Mouse (Mus musculus): ENCODE measurements at regions not wholly inside any gene's neighbourhood (a gene's known extent, or its start where the extent isn't known, plus 50 kb on each side); places are given as distances from the start of the nearest gene placed in this dataset.
A peak's percentile ranks its signal among the peaks of the same experiment; 100 is the strongest.

DNA sequence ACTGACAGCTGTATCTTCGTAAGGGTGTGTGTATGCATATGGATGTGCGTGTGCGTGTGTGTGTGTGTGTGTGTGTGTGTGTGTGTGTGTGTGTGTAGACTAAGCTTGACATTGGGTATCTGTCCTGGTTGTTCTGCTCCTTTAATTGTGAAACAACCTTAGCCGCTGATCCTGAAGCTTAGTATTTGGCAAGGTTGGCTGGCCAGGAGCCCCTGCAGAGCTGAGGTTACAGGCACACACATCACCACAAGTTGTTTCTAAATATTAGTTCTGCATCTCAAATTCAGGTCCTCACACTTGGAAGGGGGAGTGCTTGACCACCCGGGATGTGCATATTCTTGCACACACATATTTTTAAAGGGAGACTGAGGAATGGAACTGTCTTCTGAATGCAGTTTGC is 314.7 kb downstream of the Diras2 start:
- WGBS, result 85% methylated on average over 5 of the region's 5 CpGs
- no peak for TF ChIP-seq CTCF (IDR thresholded peaks at IDR 0.05; ENCODE audit: low read depth)
- no peaks in the 10 kb centered on the region for H3K9me3 ChIP-seq (ENCODE audit: control insufficient read depth)
- no peak for ATAC-seq
- H3K4me3 ChIP-seq (ENCODE audit: low read depth, low read length), result no peak overlapping the region
- no peaks in the 10 kb centered on the region for H3K4me1 ChIP-seq (replicated peaks; ENCODE audit: control insufficient read depth, insufficient read depth, low read length)
- H3K9ac ChIP-seq (ENCODE audit: low read depth, low read length), result no peak overlapping the region
- no peaks in the 10 kb centered on the region for H3K36me3 ChIP-seq (ENCODE audit: control insufficient read depth, insufficient read depth)
- H3K27me3 ChIP-seq (replicated peaks; ENCODE audit: control insufficient read depth, insufficient read depth, low read length), result no peaks in the 10 kb centered on the region
- no peak overlapping the region for H3K27ac ChIP-seq (ENCODE audit: low read depth, low read length)
- no peak overlapping the region for H3K4me2 ChIP-seq (replicated peaks; ENCODE audit: low read depth)

GRCm38 (mm10) chr13:52217066-52217465 is 314.0 kb downstream of the Diras2 start:
- Histone ChIP-seq H3K4me3 (ENCODE audit: low read depth, low read length) (no peak overlapping the region), H3K27me3 (replicated peaks; ENCODE audit: control insufficient read depth, insufficient read depth, low read length) (no peaks in the 10 kb centered on the region), H3K4me1 (replicated peaks; ENCODE audit: control insufficient read depth, insufficient read depth, low read length) (peaks cover under 1% of the 10 kb centered on the region; the same call in 1 of the 2 replicates), H3K4me2 (replicated peaks; ENCODE audit: low read depth) (no peak overlapping the region), H3K27ac (ENCODE audit: low read depth, low read length) (no peak overlapping the region), H3K9ac (ENCODE audit: low read depth, low read length) (no peak overlapping the region), H3K9me3 (ENCODE audit: control insufficient read depth) (no peaks in the 10 kb centered on the region), H3K36me3 (ENCODE audit: control insufficient read depth, insufficient read depth) (no peaks in the 10 kb centered on the region)
- WGBS, result 64% methylated on average over 5 of the region's 5 CpGs
- no peak for TF ChIP-seq CTCF (IDR thresholded peaks at IDR 0.05; ENCODE audit: low read depth)
- no peak for ATAC-seq

- ATAC-seq, result no peak
- peaks cover 4% of the 10 kb centered on the region for H3K4me1 ChIP-seq (replicated peaks; ENCODE audit: control insufficient read depth, insufficient read depth, low read length)
- H3K9me3 ChIP-seq (ENCODE audit: control insufficient read depth), result no peaks in the 10 kb centered on the region
- H3K4me3 ChIP-seq (ENCODE audit: low read depth, low read length), result no peak overlapping the region
- H3K9ac ChIP-seq (ENCODE audit: low read depth, low read length), result no peak overlapping the region
- no peaks in the 10 kb centered on the region for H3K36me3 ChIP-seq (ENCODE audit: control insufficient read depth, insufficient read depth)
- H3K27ac ChIP-seq (ENCODE audit: low read depth, low read length), result no peak overlapping the region
- 82% methylated on average over 7 of the region's 7 CpGs for WGBS
- no peaks in the 10 kb centered on the region for H3K27me3 ChIP-seq (replicated peaks; ENCODE audit: control insufficient read depth, insufficient read depth, low read length)
- TF ChIP-seq CTCF (IDR thresholded peaks at IDR 0.05; ENCODE audit: low read depth), result no peak
- no peak overlapping the region for H3K4me2 ChIP-seq (replicated peaks; ENCODE audit: low read depth)
Observed at GRCm38 (mm10) chr13:52217741-52218140, 313.3 kb downstream of the Diras2 start.

- WGBS, result 24% methylated on average over 11 of the region's 11 CpGs
- no peak overlapping the region for H3K4me3 ChIP-seq (ENCODE audit: low read depth, low read length)
- peaks cover 4% of the 10 kb centered on the region for H3K4me1 ChIP-seq (replicated peaks; ENCODE audit: control insufficient read depth, insufficient read depth, low read length)
- H3K36me3 ChIP-seq (ENCODE audit: control insufficient read depth, insufficient read depth), result no peaks in the 10 kb centered on the region
- no peak overlapping the region; the same call in 1 of the 2 replicates for H3K27ac ChIP-seq (ENCODE audit: low read depth, low read length)
- H3K9ac ChIP-seq (ENCODE audit: low read depth, low read length), result no peak overlapping the region
- H3K9me3 ChIP-seq (ENCODE audit: control insufficient read depth), result no peaks in the 10 kb centered on the region
- H3K4me2 ChIP-seq (replicated peaks; ENCODE audit: low read depth), result no peak overlapping the region
- no peak for TF ChIP-seq CTCF (IDR thresholded peaks at IDR 0.05; ENCODE audit: low read depth)
- ATAC-seq, result peak; percentile 45
- H3K27me3 ChIP-seq (replicated peaks; ENCODE audit: control insufficient read depth, insufficient read depth, low read length), result no peaks in the 10 kb centered on the region
Observed at GRCm38 (mm10) chr13:52222315-52223097, 308.6 kb downstream of the Diras2 start.

DNA sequence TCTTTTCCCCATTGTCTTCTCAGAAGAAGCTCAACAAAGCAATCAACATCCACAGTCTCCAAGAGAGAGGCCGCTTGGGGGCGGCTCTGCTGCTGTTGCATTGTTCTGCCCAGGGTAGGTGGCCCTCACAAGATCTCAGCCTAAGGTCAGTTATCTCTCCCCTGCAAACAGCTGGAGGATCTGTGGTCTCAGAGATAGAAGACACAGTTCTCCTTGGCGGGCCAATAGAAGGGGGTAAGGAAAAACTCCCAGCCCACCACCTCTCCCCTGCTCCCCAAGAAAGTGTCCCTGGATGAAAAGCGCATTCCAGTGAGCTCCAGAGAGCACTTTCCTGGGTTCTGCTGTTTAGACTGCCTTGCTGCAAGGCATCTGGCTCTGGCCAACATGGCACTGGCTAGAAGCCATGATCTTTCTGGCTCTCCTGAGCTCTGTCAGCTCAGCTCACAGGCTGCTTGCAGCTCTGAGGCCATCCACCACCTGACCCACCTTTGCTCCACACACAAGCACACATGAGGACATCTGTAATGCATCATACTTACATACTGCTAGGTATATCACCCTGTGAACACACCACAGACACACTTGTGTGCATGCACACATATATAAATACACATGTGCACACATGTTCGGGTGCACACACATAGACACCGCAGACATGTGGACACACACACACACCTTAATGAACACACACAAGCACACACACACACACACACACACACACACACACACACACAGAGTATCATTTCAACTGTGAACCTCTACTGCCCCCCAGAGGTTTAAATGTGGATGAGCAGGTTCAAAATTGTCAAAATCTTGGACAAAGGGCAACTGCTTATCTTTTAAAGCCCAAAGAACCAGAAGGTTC is 307.7 kb downstream of the Diras2 start:
- 61% methylated on average over 6 of the region's 6 CpGs for WGBS
- H3K4me3 ChIP-seq (ENCODE audit: low read depth, low read length), result no peak overlapping the region
- H3K4me1 ChIP-seq (replicated peaks; ENCODE audit: control insufficient read depth, insufficient read depth, low read length), result peaks cover 4% of the 10 kb centered on the region
- H3K27ac ChIP-seq (ENCODE audit: low read depth, low read length), result no peak overlapping the region
- no peaks in the 10 kb centered on the region for H3K9me3 ChIP-seq (ENCODE audit: control insufficient read depth)
- no peak overlapping the region for H3K9ac ChIP-seq (ENCODE audit: low read depth, low read length)
- no peaks in the 10 kb centered on the region for H3K36me3 ChIP-seq (ENCODE audit: control insufficient read depth, insufficient read depth)
- peak; percentile 34; the same call in 1 of the 2 replicates for ATAC-seq
- peak; percentile 91 for TF ChIP-seq CTCF (IDR thresholded peaks at IDR 0.05; ENCODE audit: low read depth)
- H3K27me3 ChIP-seq (replicated peaks; ENCODE audit: control insufficient read depth, insufficient read depth, low read length), result no peaks in the 10 kb centered on the region
- H3K4me2 ChIP-seq (replicated peaks; ENCODE audit: low read depth), result no peak overlapping the region

- no peak overlapping the region for H3K27ac ChIP-seq (ENCODE audit: low read depth, low read length)
- no peak overlapping the region for H3K4me3 ChIP-seq (ENCODE audit: low read depth, low read length)
- no peak for ATAC-seq
- no peak overlapping the region for H3K9ac ChIP-seq (ENCODE audit: low read depth, low read length)
- H3K4me1 ChIP-seq (replicated peaks; ENCODE audit: control insufficient read depth, insufficient read depth, low read length), result no peaks in the 10 kb centered on the region
- 68% methylated on average over 5 of the region's 5 CpGs for WGBS
- no peaks in the 10 kb centered on the region for H3K27me3 ChIP-seq (replicated peaks; ENCODE audit: control insufficient read depth, insufficient read depth, low read length)
- no peaks in the 10 kb centered on the region for H3K9me3 ChIP-seq (ENCODE audit: control insufficient read depth)
- H3K4me2 ChIP-seq (replicated peaks; ENCODE audit: low read depth), result no peak overlapping the region
- TF ChIP-seq CTCF (IDR thresholded peaks at IDR 0.05; ENCODE audit: low read depth), result no peak
- H3K36me3 ChIP-seq (ENCODE audit: control insufficient read depth, insufficient read depth), result no peaks in the 10 kb centered on the region
Observed at GRCm38 (mm10) chr13:52233971-52234370, 297.1 kb downstream of the Diras2 start.
